Mouse (Mus musculus): ENCODE results near the gene Dok5.

DNA sequence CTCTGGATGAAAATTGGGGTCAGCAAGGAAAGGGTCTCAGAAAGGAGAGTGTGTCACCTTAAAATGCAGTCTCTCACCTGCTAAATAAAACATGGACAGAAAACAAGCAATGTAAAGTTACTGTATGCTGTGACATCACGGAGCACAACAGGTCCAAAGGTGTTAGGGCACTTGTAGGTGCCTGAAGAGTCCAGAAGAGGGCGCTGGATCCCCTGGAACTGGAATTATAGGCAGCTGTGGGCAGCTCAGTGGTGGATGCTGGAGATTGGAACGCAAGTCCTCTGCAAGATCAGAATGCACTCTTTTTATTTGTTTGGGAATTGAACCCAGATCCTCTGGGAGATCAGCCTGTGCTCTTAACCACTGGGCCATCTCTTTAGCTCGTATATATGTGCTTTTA is 129.0 kb downstream of the Dok5 start:
- no peak for TF ChIP-seq TCF12 (IDR thresholded peaks at IDR 0.05; ENCODE audit: low read depth, low read length)
- no peak for TF ChIP-seq UBTF (IDR thresholded peaks at IDR 0.05; ENCODE audit: borderline replicate concordance, insufficient read depth, low read depth, low read length)
- TF ChIP-seq MAZ (IDR thresholded peaks at IDR 0.05; ENCODE audit: low read depth, low read length): no peak
- no peak for TF ChIP-seq CTCF (IDR thresholded peaks at IDR 0.05 in 2 of 3, conservative IDR thresholded peaks at IDR 0.05 in 1 of 3; ENCODE audit: control insufficient read depth in 1 of 3, insufficient read depth in 1 of 3, low read depth in 2 of 3, low read length in 3 of 3, poor library complexity in 1 of 3, severe bottlenecking in 1 of 3)
- TF ChIP-seq MEF2A (IDR thresholded peaks at IDR 0.05; ENCODE audit: extremely low read depth, insufficient replicate concordance, low read depth, low read length, poor library complexity, severe bottlenecking): no peak
- no peak for TF ChIP-seq USF1 (IDR thresholded peaks at IDR 0.05; ENCODE audit: low read depth, low read length)
- TF ChIP-seq POLR2A (IDR thresholded peaks at IDR 0.05; ENCODE audit: control insufficient read depth in 1 of 2, insufficient read depth in 1 of 2, low read depth in 1 of 2, low read length in 2 of 2, poor library complexity in 1 of 2): no peak
- TF ChIP-seq NRF1 (IDR thresholded peaks at IDR 0.05; ENCODE audit: insufficient read depth, low read depth, low read length, poor library complexity, severe bottlenecking): no peak
- no peak for TF ChIP-seq TAL1 (IDR thresholded peaks at IDR 0.05; ENCODE audit: low read length)
- no peak for TF ChIP-seq JUND (IDR thresholded peaks at IDR 0.05; ENCODE audit: low read depth, low read length)
